Mouse (Mus musculus) ES-E14 (cell line): ENCODE results near the gene Ascc1.
"Not testable (repeated sequence)": the region's sequence is repeated elsewhere in the genome, so short reads cannot be mapped to it uniquely, and the experiment has no call there.

ENCODE experiments used
- HCFC1 ChIP-seq: IDR thresholded peaks from 2 replicates; pipeline ENCODE4 v1.6.1; 2012; ENCODE audit warnings: low read length, inconsistent platforms, borderline replicate concordance; ENCODE audit not compliant: insufficient read depth
- ZC3H11A ChIP-seq: IDR thresholded peaks from 2 replicates; pipeline ENCODE4 v1.6.1; 2012; ENCODE audit warnings: low read depth, mild to moderate bottlenecking, inconsistent platforms, low read length, borderline replicate concordance
- ZNF384 ChIP-seq: IDR thresholded peaks from 2 replicates; pipeline ENCODE4 v1.6.1; 2012; ENCODE audit warnings: low read depth, low read length, inconsistent platforms

DNA sequence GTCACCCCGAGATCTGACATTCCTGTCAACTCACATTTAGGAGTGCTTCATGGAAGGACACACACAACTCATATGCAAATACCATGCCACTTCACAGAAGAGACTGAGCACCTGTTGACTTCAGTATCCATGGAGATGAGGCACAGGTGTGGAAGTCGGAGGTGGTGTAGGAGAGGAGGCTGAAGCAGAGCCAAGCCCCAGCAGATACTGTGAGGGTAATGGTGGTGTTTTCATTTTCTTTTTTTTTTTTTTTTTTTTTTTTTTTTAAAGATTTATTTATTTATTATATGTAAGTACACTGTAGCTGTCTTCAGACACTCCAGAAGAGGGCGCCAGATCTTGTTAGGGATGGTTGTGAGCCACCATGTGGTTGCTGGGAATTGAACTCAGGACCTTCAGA, 8.8 kb upstream of the Ascc1 start:
- TF ChIP-seq ZNF384 = peak; percentile 77
- not testable (repeated sequence) for TF ChIP-seq HCFC1, ZC3H11A
